8 mouse cellular contexts compared by ENCODE assay signal in genomic region chr2:155729158-155729645, GRCm38 (mm10). TPM values are rescaled to one million over a fixed set of nuclear protein-coding genes. Genes with fewer than 3 reads are reported as not detected.
DNase-seq lines count a peak whose midpoint lies in the region; ATAC-seq and TF ChIP-seq lines count a peak whose summit lies in the region.

TSS of gene Edem2 (minus strand) at chr2:155729475.

- H3K36me3 ChIP-seq in forebrain, embryonic 10.5 days (replicated peaks): no peaks in the 10 kb centered on the region
- H3K36me3 ChIP-seq in heart, embryonic 15.5 days: no peaks in the 10 kb centered on the region
- no peaks in the 10 kb centered on the region for H3K36me3 ChIP-seq in liver, embryonic 14.5 days (replicated peaks; ENCODE audit: control insufficient read depth, insufficient read depth, low read depth)
- no peaks in the 10 kb centered on the region for H3K36me3 ChIP-seq in neural tube, embryonic 11.5 days (ENCODE audit: control insufficient read depth, insufficient read depth, low read length)
- H3K36me3 ChIP-seq in stomach, postnatal 0 days (ENCODE audit: control insufficient read depth, insufficient read depth, low read length): peaks cover 3% of the 10 kb centered on the region; the same call in 1 of the 2 replicates

- peaks cover 18% of the 10 kb centered on the region for H3K4me1 ChIP-seq in forebrain, embryonic 10.5 days
- peaks cover 5% of the 10 kb centered on the region for H3K4me1 ChIP-seq in heart, embryonic 15.5 days (replicated peaks)
- peaks cover 4 to 5% of the 10 kb centered on the region in 2 experiments; a peak in 1 of 4 replicates for H3K4me1 ChIP-seq in liver, embryonic 14.5 days (replicated peaks; ENCODE audit: control insufficient read depth in 2 of 2, insufficient read depth in 2 of 2, low read length in 1 of 2)
- H3K4me1 ChIP-seq in neural tube, embryonic 11.5 days (ENCODE audit: control insufficient read depth, insufficient read depth, low read length): 0 out of 2 replicates have a peak, but pooled peaks cover 3% of the 10 kb centered on the region
- H3K4me1 ChIP-seq in stomach, postnatal 0 days (replicated peaks; ENCODE audit: control insufficient read depth, insufficient read depth): peaks cover 3% of the 10 kb centered on the region; the same call in 1 of the 2 replicates

- TF ChIP-seq EP300 in liver, embryonic 14.5 days (IDR thresholded peaks at IDR 0.05; ENCODE audit: low read depth): no peak
- TF ChIP-seq EP300 in stomach, postnatal 0 days (optimal IDR thresholded peaks at IDR 0.05): no peak

- peak within 1 kb of the TSS; percentile 94 for H3K4me2 ChIP-seq in heart, embryonic 15.5 days
- peak within 1 kb of the TSS; percentile 87 for H3K4me2 ChIP-seq in liver, embryonic 14.5 days (ENCODE audit: low read depth)
- peak within 1 kb of the TSS; percentile 80 for H3K4me2 ChIP-seq in neural tube, embryonic 11.5 days (ENCODE audit: low read depth)
- peak within 1 kb of the TSS; percentile 94 for H3K4me2 ChIP-seq in stomach, postnatal 0 days (replicated peaks; ENCODE audit: low read depth)

- DNase-seq in CD8-positive naive resting alpha-beta T cell, adult 2 months (ENCODE audit: low read depth in 2 of 2, low spot score in 2 of 2): peak; percentile 88 to 93
- DNase-seq in c-Kit-positive CD71-negative TER-119-negative erythroid progenitor cells, embryonic 14.5 days (ENCODE audit: low read depth): peak; percentile 91
- peak; percentile 87 for DNase-seq in forebrain, embryonic 10.5 days (ENCODE audit: extremely low spot score, low spot score)
- peak; percentile 92 to 94 for DNase-seq in kidney, postnatal 25 days
- DNase-seq in liver, embryonic 14.5 days (ENCODE audit: low read depth in 3 of 3, low spot score in 3 of 3): peak; percentile 80 to 85 (median 82)
- peak; percentile 89 for DNase-seq in neural tube, embryonic 11.5 days (ENCODE audit: low spot score)
- DNase-seq in stomach, postnatal 0 days (ENCODE audit: low spot score): peak; percentile 93

- H3K27me3 ChIP-seq in forebrain, embryonic 10.5 days (ENCODE audit: poor library complexity, severe bottlenecking): no peaks in the 10 kb centered on the region
- no peaks in the 10 kb centered on the region for H3K27me3 ChIP-seq in heart, embryonic 15.5 days
- H3K27me3 ChIP-seq in liver, embryonic 14.5 days (ENCODE audit: control insufficient read depth, insufficient read depth, low read length): no peaks in the 10 kb centered on the region
- H3K27me3 ChIP-seq in neural tube, embryonic 11.5 days (ENCODE audit: control insufficient read depth, insufficient read depth, low read length): no peaks in the 10 kb centered on the region
- no peaks in the 10 kb centered on the region for H3K27me3 ChIP-seq in stomach, postnatal 0 days (ENCODE audit: control insufficient read depth, insufficient read depth, low read length)

- H3K9ac ChIP-seq in heart, embryonic 15.5 days: peak within 1 kb of the TSS; percentile 80
- peak within 1 kb of the TSS; percentile 79 for H3K9ac ChIP-seq in liver, embryonic 14.5 days (replicated peaks)
- peak within 1 kb of the TSS; percentile 63 for H3K9ac ChIP-seq in neural tube, embryonic 11.5 days (ENCODE audit: low read length)
- peak within 1 kb of the TSS; percentile 81 for H3K9ac ChIP-seq in stomach, postnatal 0 days (ENCODE audit: low read length)

- no peaks in the 10 kb centered on the region for H3K9me3 ChIP-seq in forebrain, embryonic 10.5 days
- no peaks in the 10 kb centered on the region for H3K9me3 ChIP-seq in heart, embryonic 15.5 days (replicated peaks)
- H3K9me3 ChIP-seq in liver, embryonic 14.5 days (ENCODE audit: control insufficient read depth, low read length): no peaks in the 10 kb centered on the region
- H3K9me3 ChIP-seq in neural tube, embryonic 11.5 days (ENCODE audit: control insufficient read depth, low read length): no peaks in the 10 kb centered on the region
- H3K9me3 ChIP-seq in stomach, postnatal 0 days (ENCODE audit: control insufficient read depth, low read length): no peaks in the 10 kb centered on the region

- 0 out of 2 replicates have a peak, but pooled peaks have one; percentile 19 for TF ChIP-seq CTCF in liver, embryonic 14.5 days (IDR thresholded peaks at IDR 0.05; ENCODE audit: low read depth)
- no peak; the same call in 1 of the 2 replicates for TF ChIP-seq CTCF in stomach, postnatal 0 days (IDR thresholded peaks at IDR 0.05; ENCODE audit: low read depth)

- WGBS in forebrain, embryonic 10.5 days: under 1% methylated on average over 33 of the region's 33 CpGs
- WGBS in heart, embryonic 15.5 days: under 1% methylated on average over 33 of the region's 33 CpGs
- WGBS in liver, embryonic 14.5 days (ENCODE audit: insufficient replicate concordance): under 1% methylated on average over 33 of the region's 33 CpGs
- WGBS in neural tube, embryonic 11.5 days: under 1% methylated on average over 31 of the region's 33 CpGs
- WGBS in stomach, postnatal 0 days: under 1% methylated on average over 33 of the region's 33 CpGs

- ATAC-seq in heart, embryonic 15.5 days (replicated peaks; ENCODE audit: insufficient number of reproducible peaks, insufficient read depth, low FRiP score, low read depth): peak; percentile 87
- peak; percentile 89 for ATAC-seq in liver, embryonic 14.5 days (ENCODE audit: insufficient read depth)
- peak; percentile 85; the same call in 1 of the 2 replicates for ATAC-seq in neural tube, embryonic 11.5 days (ENCODE audit: insufficient read depth, low FRiP score, low TSS enrichment)
- ATAC-seq in stomach, postnatal 0 days (ENCODE audit: low FRiP score, low TSS enrichment): peak; percentile 85

- H3K27ac ChIP-seq in forebrain, embryonic 10.5 days: peak within 1 kb of the TSS; percentile 77
- H3K27ac ChIP-seq in heart, embryonic 15.5 days: no peak within 1 kb of the TSS
- H3K27ac ChIP-seq in liver, embryonic 14.5 days: no peak within 1 kb of the TSS
- no peak within 1 kb of the TSS for H3K27ac ChIP-seq in neural tube, embryonic 11.5 days (ENCODE audit: low read depth, low read length)
- peak within 1 kb of the TSS; percentile 58 for H3K27ac ChIP-seq in stomach, postnatal 0 days (replicated peaks)

- H3K4me3 ChIP-seq in forebrain, embryonic 10.5 days: peak within 1 kb of the TSS; percentile 70
- H3K4me3 ChIP-seq in heart, embryonic 15.5 days: peak within 1 kb of the TSS; percentile 94
- H3K4me3 ChIP-seq in liver, embryonic 14.5 days (ENCODE audit: insufficient read depth in 1 of 2, low read depth in 2 of 2, low read length in 2 of 2): peak within 1 kb of the TSS; percentile 67 to 93
- peak within 1 kb of the TSS; percentile 67 for H3K4me3 ChIP-seq in neural tube, embryonic 11.5 days (ENCODE audit: low read depth, low read length)
- H3K4me3 ChIP-seq in stomach, postnatal 0 days (ENCODE audit: low read depth, low read length): peak within 1 kb of the TSS; percentile 88

RNA-seq across cellular contexts. Expression of gene Edem2, which starts in this region (rescaled TPM):
- polyA plus RNA-seq in forebrain, embryonic 10.5 days (2016; fragmentation: Nextera tagmentation; extraction: Ambion mirVana): 30.5 and 30.9 TPM in 2 replicates
- 20.3 and 29.3 TPM in 2 replicates for polyA plus RNA-seq in heart, embryonic 15.5 days (2015; fragmentation: Nextera tagmentation; extraction: Ambion mirVana)
- 12.0 and 13.9 TPM in 2 replicates for polyA plus RNA-seq in liver, embryonic 14.5 days (2012; rRNA removed)
- 21.2 and 22.6 TPM in 2 replicates for polyA plus RNA-seq in liver, embryonic 14.5 days (2014; fragmentation: Nextera tagmentation; extraction: Ambion mirVana)
- 33.1 and 36.0 TPM in 2 replicates for polyA plus RNA-seq in neural tube, embryonic 11.5 days (2014; fragmentation: Nextera tagmentation; extraction: Ambion mirVana)
- polyA plus RNA-seq in stomach, postnatal 0 days (2015; fragmentation: Nextera tagmentation; extraction: Ambion mirVana): 64.9 and 65.7 TPM in 2 replicates

Comparison
In these comparisons a context has a peak if more than half of its experiments do, and no peak if none do; other contexts are left out.
1. H3K27ac ChIP-seq: peak in forebrain, embryonic 10.5 days (single experiment) and stomach, postnatal 0 days (single experiment); none in heart, embryonic 15.5 days (single experiment), liver, embryonic 14.5 days (single experiment) and neural tube, embryonic 11.5 days (single experiment).
2. Peak in every context shown above with its lines, with median percentiles within 50 percentile points of each other: DNase-seq, H3K4me3 ChIP-seq, ATAC-seq, H3K4me2 ChIP-seq and H3K9ac ChIP-seq.